Mouse (Mus musculus) adrenal gland, adult (tissue): ENCODE results near the gene Tlk1.

Source experiments
- DNase-seq, 2 experiments: peaks; one replicate each; pipeline ENCODE4 v3.0.0; 2022 to 2023; ENCODE audit warnings: low spot score in 1 of 2; ENCODE audit not compliant: inconsistent age in 2 of 2

The Tlk1 gene

GRCm38 (mm10) chr2:70825371-70826051 is at the start of gene Tlk1:
Gene Tlk1, minus strand, starts transcription at chr2:70825728.
- DNase-seq = peak; percentile 84 to 87

- no peak for DNase-seq
Observed at GRCm38 (mm10) chr2:70875129-70875528, 49.6 kb upstream of the Tlk1 start.

DNA sequence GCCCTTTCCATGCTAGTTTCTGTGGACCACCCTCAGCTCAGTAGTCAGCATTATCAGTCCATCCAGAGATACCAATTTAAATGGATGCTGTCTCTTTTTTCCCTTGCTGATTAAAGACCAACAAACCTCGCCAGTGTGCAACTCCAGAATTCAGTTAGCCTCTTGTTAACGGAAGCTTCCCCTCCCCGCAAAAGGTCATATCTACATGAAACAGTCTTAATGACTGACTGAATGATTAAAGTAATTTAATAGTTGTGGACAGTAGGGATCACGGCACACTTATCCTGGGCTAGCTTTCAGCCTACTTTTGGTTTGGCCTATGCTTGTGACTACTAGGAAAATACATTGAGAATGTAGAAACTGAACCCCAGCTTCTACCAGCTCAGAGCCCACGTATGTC is 47.6 kb upstream of the Tlk1 start:
- no peak for DNase-seq

DNA sequence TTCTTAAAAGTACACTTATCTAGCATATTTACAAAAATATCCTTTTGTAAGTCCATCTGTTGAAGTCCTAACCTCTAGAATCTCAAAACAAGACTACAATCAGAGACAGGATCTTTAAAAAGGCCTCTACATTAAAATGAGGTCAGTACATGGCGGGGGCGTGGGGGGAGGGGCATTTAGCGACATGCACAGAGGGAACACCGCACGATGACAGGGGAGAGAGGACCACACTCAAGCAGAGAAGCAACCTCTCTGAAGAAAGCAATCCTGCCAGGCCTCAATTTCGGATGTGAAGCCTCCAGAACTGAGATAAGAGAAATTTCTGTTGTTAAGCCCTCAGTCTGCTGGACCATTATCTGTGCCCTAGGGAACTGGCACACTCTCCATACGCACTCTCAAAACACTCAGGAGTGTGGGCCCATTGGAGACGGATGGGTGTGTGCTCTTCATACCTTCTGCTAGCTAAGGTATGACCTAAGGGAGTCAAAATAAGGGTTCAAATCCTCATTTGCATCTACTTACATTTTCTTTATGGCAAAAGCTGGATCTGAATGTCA is 46.0 kb upstream of the Tlk1 start:
- DNase-seq = no peak

- no peak for DNase-seq
Observed at GRCm38 (mm10) chr2:70870819-70871218, 45.3 kb upstream of the Tlk1 start.

GRCm38 (mm10) chr2:70869116-70869515 is 43.6 kb upstream of the Tlk1 start:
- no peak for DNase-seq

- no peak for DNase-seq
Observed at GRCm38 (mm10) chr2:70867231-70867630, 41.7 kb upstream of the Tlk1 start.

DNA sequence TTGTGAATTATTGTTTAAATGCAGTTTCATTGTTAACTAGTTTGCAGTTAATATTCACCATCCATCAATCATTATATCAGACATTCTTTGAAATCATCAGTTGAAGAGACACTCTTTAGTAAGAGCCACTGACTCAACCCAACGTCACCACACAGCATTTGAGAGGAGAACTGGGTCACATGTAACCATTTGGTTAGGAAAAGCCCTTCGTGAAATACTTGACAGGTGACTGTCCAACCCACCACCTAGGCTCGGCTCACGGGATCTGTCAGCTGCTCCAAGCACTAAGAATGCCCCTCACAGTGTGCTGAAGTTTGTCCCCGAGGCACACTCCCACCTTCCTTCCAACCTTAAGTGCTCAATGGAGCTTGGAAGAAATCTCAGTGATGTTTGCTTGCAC is 37.4 kb upstream of the Tlk1 start:
- DNase-seq = peak in 1 of 2 experiments; percentile 44

DNA sequence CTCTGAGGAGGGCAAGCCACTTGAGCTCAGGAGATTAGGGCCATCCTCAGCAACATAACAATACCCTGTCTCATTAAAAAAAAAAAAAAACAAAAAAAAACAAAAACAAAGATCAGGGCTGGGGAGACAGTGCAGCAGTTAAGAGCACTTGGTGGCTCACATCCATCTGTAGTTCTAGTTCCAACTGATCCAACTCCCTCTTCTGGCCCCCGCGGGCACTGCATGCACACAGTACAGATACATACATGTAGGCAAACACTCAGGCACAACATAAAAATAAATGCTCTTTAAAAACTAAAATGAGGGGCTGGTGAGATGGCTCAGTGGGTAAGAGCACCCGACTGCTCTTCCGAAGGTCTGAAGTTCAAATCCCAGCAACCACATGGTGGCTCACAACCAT is 34.2 kb upstream of the Tlk1 start:
- no peak for DNase-seq

DNA sequence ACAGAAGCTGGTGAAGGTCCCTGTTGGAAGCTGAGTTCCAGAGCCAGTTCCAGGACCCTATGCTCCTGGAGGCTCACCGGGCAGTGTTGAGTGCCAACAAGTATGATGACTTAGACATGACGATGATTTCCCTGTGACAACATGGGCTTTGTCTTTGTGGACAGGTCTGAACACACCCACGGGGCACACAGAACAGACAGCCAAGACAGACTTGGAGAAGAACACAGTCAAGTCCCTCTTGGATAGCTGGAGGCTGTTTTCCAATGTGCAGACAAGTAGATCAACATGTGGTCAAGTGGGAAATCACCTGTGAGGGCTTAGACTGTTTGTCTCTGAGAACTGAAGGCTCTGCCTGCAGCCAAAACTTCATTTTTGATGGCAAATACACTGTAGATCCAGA is 31.4 kb upstream of the Tlk1 start:
- DNase-seq = no peak

- DNase-seq = no peak
Observed at GRCm38 (mm10) chr2:70854231-70854888, 28.8 kb upstream of the Tlk1 start.

GRCm38 (mm10) chr2:70853329-70853728 is 27.8 kb upstream of the Tlk1 start:
- no peak for DNase-seq

DNA sequence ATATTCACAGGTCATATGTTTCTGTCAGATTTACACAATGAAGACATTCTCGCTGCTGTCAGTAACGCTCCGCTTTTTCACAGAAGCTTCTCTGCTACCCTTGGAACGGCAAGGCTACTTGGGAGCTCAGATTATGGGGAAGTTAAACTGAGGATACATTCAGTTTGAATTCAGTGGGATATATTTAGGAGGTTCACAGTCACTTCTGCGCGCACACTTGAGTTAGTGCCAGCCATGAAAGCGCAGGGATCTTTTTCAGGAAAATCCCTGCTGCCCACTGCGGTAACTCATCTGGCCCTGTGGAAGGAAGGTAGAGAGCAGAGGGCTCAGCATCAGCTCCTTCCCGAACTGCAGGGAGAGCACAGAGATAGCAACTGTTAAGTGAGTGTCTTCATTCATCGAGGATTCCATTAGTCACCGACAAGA is 27.3 kb upstream of the Tlk1 start:
- DNase-seq = no peak

- DNase-seq = no peak
Observed at GRCm38 (mm10) chr2:70852186-70852795, 26.8 kb upstream of the Tlk1 start.

GRCm38 (mm10) chr2:70845871-70846270 is 20.3 kb upstream of the Tlk1 start:
- DNase-seq = no peak

DNA sequence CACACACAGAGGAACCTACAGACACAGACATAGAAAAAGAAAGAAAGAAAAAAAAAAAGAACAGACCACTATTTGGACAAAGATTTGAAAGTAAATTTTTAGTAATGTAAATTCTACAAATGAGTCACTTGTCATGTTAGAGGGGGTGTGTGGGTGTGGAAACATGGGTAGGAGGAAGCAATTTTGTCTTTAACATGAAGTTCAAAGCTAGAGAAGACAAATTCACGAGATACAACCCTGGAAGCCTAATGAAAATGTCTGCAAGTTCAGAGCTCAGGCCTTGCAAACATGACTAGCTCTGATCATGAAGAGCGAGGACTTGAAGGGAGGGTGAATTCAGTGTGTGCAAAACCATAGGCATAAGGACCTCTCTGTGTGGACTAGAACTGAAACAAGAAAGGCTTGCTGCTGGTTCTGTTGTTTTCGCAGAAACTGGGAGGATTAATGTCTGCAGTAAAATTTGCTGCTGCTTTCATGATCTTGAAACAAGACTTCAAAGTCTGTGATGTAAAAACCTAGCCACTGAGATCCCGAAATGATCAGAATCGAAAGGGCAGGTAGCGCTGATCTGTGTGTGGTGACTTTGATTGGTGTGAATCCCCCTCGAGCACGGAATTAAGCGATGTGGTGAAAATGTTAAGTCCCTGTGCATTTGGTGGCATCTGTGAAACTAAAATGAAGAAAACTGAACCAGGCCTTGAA is 19.3 kb upstream of the Tlk1 start:
- DNase-seq = no peak

DNA sequence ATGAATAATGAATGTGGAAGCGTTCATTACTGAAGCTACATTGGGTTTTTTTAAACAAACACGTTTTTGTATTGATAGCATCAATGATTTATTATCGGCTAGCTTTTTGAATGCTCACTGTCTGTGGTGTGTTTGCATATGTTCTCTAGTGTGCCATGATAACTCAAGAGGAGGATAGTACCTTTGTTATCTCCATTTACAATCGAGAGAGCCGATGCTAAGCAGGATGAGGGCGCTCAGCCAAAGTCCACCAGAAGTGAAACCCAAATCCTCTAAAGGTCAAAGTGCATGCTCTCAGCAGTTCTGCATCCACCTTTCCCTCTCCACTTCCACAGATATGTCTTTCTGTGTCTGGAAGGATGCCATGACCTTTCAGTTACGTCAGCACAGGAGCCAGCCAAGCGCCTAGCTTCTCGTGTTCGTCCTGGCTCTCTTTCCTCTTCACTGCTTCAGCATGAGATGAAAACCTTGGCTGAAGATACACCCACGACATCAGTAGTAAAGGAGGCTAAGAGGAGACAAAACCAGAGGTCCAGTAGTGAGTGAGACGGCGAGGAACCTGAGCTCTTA is 16.6 kb upstream of the Tlk1 start:
- peak; percentile 61 to 90 for DNase-seq

DNA sequence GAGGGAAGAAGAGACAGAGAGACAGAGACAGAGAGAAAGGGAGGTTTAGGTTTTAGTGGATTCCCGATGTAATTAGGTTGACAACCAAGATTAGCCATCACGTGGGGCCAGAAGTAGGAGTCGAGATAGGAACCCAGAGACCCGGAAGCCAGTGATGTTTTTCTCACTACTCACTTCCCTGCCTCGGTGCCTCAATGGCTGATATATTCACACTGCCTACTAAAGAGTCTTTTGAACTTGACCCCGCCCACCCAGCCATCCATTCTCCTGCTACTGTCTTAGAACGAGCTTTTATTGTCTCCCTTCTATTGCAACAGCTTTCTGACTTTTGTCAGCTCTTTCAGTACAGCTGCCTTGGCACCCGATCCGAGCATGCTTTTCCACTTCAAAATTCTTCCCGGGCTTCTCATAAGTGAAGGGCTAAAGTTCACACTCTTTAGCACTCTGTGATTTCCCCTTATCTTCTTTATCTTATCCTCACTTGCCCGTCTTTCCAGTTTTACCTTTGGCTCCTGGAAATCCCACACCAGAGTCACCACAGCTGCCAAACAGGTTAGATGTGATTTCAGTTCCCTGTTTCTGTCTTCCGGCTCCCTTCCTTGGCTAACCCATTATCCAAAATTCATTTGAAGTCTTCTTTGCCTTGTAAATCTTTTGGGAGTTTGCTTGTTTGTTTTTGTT is 13.1 kb upstream of the Tlk1 start:
- no peak for DNase-seq

DNA sequence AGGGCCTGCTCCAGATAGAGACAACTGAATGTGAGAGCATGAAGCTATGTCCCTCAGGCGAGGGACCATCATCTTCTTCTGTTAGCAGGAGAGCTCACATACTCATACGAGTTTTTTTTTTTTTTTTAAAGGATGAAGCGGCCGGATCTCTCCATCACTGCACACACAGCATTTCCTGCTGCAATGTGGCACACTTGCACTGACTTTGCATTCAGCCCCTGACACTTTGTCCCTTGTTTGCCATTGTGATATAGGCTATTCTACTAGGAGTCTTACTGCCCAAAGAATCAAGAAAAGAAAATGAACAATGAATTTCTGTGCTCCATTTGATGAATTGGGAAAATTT is 10.8 kb upstream of the Tlk1 start:
- DNase-seq = no peak

GRCm38 (mm10) chr2:70835641-70836305 is 10.2 kb upstream of the Tlk1 start:
- no peak for DNase-seq
